Mouse (Mus musculus) hindbrain, postnatal 0 days (tissue): ENCODE results near the gene Mypn. TPM values are rescaled to one million over a fixed set of nuclear protein-coding genes. Genes with fewer than 3 reads are reported as not detected.

ENCODE experiments used
- ATAC-seq: fragments of 200-750 bp; cut with Nextera tagmentation; 2 replicates; pipeline ENCODE4 v1.8.0; 2017; ENCODE audit warnings: mild to moderate bottlenecking, moderate TSS enrichment, moderate library complexity
- DNase-seq: peaks from one replicate; pipeline ENCODE4 v3.0.0-alpha.2; 2015; ENCODE audit warnings: low spot score
- H3K27ac ChIP-seq: fragments of 300-500 bp; sonication (generic); 2 replicates; pipeline ENCODE4 v1.5.1; 2014; ENCODE audit warnings: mild to moderate bottlenecking
- H3K27me3 ChIP-seq: fragments of 300-500 bp; sonication (generic); 2 replicates; pipeline ENCODE4 v1.6.1; 2014; ENCODE audit warnings: low read length, mixed read lengths; ENCODE audit not compliant: insufficient read depth
- H3K36me3 ChIP-seq: fragments of 300-500 bp; sonication (generic); 2 replicates; pipeline ENCODE4 v1.6.1; 2014; ENCODE audit warnings: low read length, mixed read lengths; ENCODE audit not compliant: insufficient read depth
- H3K4me1 ChIP-seq: fragments of 300-500 bp; sonication (generic); 2 replicates; pipeline ENCODE4 v1.6.1; 2014; ENCODE audit warnings: antibody characterized with exemption, low read length, mixed read lengths; ENCODE audit not compliant: insufficient read depth
- H3K4me2 ChIP-seq: fragments of 300-500 bp; sonication (generic); 2 replicates; pipeline ENCODE4 v1.6.1; 2014; ENCODE audit warnings: low read depth, mild to moderate bottlenecking, low read length, moderate library complexity, mixed read lengths
- H3K4me3 ChIP-seq: fragments of 300-500 bp; sonication (generic); 2 replicates; pipeline ENCODE4 v1.5.1; 2014; ENCODE audit warnings: low read length
- H3K9ac ChIP-seq: fragments of 300-500 bp; sonication (generic); replicated peaks from 2 replicates; pipeline ENCODE4 v1.6.1; 2014; ENCODE audit warnings: mild to moderate bottlenecking, low read length, moderate library complexity, mixed read lengths
- H3K9me3 ChIP-seq: fragments of 300-500 bp; sonication (generic); 2 replicates; pipeline ENCODE4 v1.6.1; 2016; ENCODE audit warnings: low read length, mixed read lengths
- CTCF ChIP-seq: IDR thresholded peaks from 2 replicates; pipeline ENCODE4 v1.5.1; 2016; ENCODE audit warnings: antibody characterized with exemption, control low read depth, low read depth
- WGBS: fragments of 180-500 bp; shearing (Covaris S2); extraction: QIAGEN DNeasy Blood & Tissue Kit; methylation state at CpG from one replicate; pipeline ENCODE4 v1.1.7; 2014; 5-methylcytosine and 5-hydroxymethylcytosine counted together
- polyA plus RNA-seq: library from polyadenylated mRNA; unstranded; fragments of >200 nt; fragmentation: Nextera tagmentation; extraction: Ambion mirVana; gene quantifications from 2 replicates; pipeline ENCODE4 v1.2.1, GENCODE M21; 2015
- total RNA-seq: library from RNA; depleted of rRNA; stranded (reverse); fragments of >200 nt; gene quantifications from 2 replicates; pipeline ENCODE4 v1.2.3, GENCODE M21; 2014; rRNA removed

Gene Mypn
- total and polyA plus RNA-seq, 2 experiments from 2014 or later: 0.16 to 0.79 TPM

DNA sequence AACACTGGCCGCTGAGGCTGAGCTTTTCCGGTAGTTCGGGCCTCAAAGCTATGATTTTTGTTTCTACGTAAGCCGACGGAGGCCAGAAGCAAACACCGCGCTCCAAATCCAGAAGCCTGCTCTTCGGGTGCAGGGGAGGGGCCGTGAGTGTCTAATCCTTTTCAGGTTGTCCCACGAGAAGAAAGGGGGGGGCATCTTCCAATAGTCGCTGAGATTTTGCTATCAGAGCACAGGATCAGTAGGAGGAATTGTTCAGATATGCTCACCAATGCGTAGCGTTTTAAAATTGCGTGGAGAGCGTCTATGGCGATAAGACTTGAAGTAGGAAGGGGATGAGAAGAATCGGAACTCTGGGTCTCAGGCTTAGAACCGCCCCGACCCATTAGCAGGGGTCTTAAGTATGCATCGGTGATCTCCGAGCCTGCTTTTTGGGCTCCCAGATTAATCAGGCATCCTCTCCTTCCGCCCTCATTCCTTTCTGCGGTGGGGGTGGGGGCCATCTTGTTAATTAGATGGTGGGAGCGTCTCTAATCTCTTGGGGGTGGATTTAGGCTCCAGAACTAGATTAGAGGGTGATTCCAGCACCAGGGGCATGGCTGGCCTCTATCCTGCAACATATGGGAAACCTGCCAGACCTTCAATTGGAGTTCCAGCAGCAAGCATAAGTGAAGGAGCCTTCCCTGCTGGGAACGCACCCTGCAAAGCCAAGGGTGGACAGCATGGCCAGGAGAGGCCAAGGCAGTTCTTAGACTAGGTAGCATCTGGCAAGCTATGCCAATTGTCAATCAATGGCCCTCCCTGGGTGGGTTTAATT lies 113.8 kb downstream of the Mypn start:
- H3K4me2 ChIP-seq: peak overlapping the region; percentile 59
- H3K4me3 ChIP-seq: peak overlapping the region; percentile 29
- H3K9ac ChIP-seq: peak overlapping the region; percentile 43
- peak; percentile 60 for DNase-seq
- peak; percentile 65 for ATAC-seq
- H3K9me3 ChIP-seq: no peaks in the 10 kb centered on the region
- no peaks in the 10 kb centered on the region for H3K36me3 ChIP-seq
- no peak overlapping the region for H3K27ac ChIP-seq
- no peak for TF ChIP-seq CTCF
- 5% methylated on average over 26 of the region's 26 CpGs for whole genome bisulfite sequencing
- H3K4me1 ChIP-seq: peaks cover 4% of the 10 kb centered on the region; the same call in 1 of the 2 replicates
- H3K27me3 ChIP-seq: no peaks in the 10 kb centered on the region

DNA sequence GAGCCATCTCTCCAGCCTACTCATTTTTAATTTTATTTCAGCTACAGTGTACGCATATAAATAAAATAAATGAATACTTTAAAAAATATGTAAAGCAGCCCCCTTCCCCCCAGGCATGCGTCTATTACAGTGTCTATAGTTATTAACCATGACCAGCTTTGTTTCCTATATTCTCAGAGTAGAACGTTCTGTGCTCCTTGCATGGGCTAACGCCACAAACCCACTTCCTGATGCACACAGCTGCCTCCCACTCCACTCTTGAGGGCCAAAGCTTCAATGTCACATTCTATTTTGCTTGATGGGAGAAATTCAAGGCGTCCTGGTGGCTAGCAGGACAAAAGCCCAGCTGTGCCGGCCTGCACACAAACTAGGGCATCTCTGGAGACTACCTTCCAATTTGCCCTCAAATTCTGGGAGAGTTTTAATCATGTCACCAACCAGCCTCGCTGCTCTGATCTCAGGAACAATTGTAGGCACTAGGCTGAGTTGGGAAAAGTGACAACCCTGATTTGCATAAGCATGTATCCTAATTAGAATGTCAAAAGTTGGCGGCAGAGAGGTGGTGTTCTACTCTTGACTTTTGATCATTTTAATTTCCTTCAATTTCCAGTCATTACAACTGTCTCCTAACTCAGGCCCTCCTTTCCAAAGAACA lies 114.5 kb downstream of the Mypn start:
- peak overlapping the region; percentile 43 for H3K9ac ChIP-seq
- peak overlapping the region; percentile 59 for H3K4me2 ChIP-seq
- peaks cover 4% of the 10 kb centered on the region; the same call in 1 of the 2 replicates for H3K4me1 ChIP-seq
- H3K27me3 ChIP-seq: no peaks in the 10 kb centered on the region
- H3K27ac ChIP-seq: no peak overlapping the region
- DNase-seq (no peak), ATAC-seq (no peak)
- H3K9me3 ChIP-seq: no peaks in the 10 kb centered on the region
- WGBS: 26% methylated on average over 8 of the region's 8 CpGs
- peak overlapping the region; percentile 29; the same call in 1 of the 2 replicates for H3K4me3 ChIP-seq
- no peaks in the 10 kb centered on the region for H3K36me3 ChIP-seq
- TF ChIP-seq CTCF: no peak

DNA sequence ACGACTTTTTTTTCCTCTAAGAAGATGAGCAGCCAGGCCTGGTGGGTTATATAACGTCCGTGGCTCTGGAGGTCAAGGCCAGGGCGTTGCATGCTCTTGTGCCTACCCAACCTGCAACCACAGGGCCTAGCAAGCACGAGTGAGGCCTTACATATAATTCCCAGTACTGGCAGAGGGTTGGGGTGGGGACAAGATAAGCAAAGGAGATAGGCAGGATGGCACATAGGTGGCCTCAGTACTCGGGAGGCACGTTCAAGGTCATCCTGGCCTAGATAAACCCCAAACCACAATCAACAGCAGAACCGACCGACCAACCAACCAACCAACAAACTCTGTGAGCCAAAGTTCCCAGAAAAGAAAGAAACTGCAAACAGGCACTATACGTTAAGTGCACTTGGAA lies 117.4 kb downstream of the Mypn start:
- H3K36me3 ChIP-seq: no peaks in the 10 kb centered on the region
- ATAC-seq: no peak
- no peaks in the 10 kb centered on the region for H3K9me3 ChIP-seq
- H3K27me3 ChIP-seq: no peaks in the 10 kb centered on the region
- no peak for DNase-seq
- no peak for TF ChIP-seq CTCF
- no peak overlapping the region for H3K4me2 ChIP-seq
- WGBS: 86% methylated on average over 10 of the region's 10 CpGs
- H3K27ac ChIP-seq: no peak overlapping the region
- H3K9ac ChIP-seq: no peak overlapping the region
- H3K4me3 ChIP-seq: no peak overlapping the region
- H3K4me1 ChIP-seq: peaks cover 4% of the 10 kb centered on the region; the same call in 1 of the 2 replicates

DNA sequence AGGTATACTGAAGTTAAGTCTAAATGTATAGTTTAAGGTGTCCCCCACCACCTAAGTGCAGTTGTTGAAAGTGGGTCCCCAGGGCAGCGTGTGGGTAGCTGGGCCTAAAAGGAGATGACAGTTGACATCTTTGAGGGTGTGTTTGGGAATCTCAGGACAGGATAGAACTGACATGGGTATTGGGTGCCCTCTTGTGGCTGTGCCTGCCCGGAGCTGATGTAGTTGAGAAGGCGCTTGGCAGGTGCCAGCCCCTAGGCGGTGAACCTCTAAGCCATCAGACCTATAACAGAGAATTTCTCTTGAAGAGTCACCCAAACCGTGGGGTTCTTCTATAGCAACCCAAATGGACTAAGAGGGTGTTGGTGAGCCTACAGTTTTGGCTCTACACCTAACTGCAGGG lies 137.8 kb downstream of the Mypn start:
- peak; percentile 92 for TF ChIP-seq CTCF
- DNase-seq (peak; percentile 85), ATAC-seq (peak; percentile 90)
- no peaks in the 10 kb centered on the region for H3K4me1 ChIP-seq
- H3K36me3 ChIP-seq: no peaks in the 10 kb centered on the region
- H3K4me3 ChIP-seq: no peak overlapping the region
- H3K4me2 ChIP-seq: no peak overlapping the region
- no peaks in the 10 kb centered on the region for H3K9me3 ChIP-seq
- no peak overlapping the region for H3K27ac ChIP-seq
- H3K9ac ChIP-seq: no peak overlapping the region
- no peaks in the 10 kb centered on the region for H3K27me3 ChIP-seq
- 2% methylated on average over 5 of the region's 5 CpGs for whole genome bisulfite sequencing

Other genes starting within 250 kb of the Mypn start
- gene Rufy2, start 223.7 kb downstream of the Mypn start, total RNA-seq: 25.3 and 25.5 TPM in 2 replicates
- 57.2 and 61.9 TPM in 2 replicates for gene Rufy2, start 223.7 kb downstream of the Mypn start, polyA plus RNA-seq
- gene Hnrnph3, start 179.7 kb downstream of the Mypn start, total RNA-seq: 5.4 and 9.4 TPM in 2 replicates
- gene Hnrnph3, start 179.7 kb downstream of the Mypn start, polyA plus RNA-seq: 77.7 and 83.9 TPM in 2 replicates
- 0.47 and 1.7 TPM in 2 replicates for gene Pbld2, start 179.6 kb downstream of the Mypn start, total RNA-seq
- gene Pbld2, start 179.6 kb downstream of the Mypn start, polyA plus RNA-seq: 0.60 and 1.4 TPM in 2 replicates
- 0.22 and 18.2 TPM in 2 replicates for gene Pbld1, start 143.8 kb downstream of the Mypn start, total RNA-seq
- gene Pbld1, start 143.8 kb downstream of the Mypn start, polyA plus RNA-seq: 0.63 and 0.88 TPM in 2 replicates
- 10.5 and 13.8 TPM in 2 replicates for gene Atoh7, start 104.3 kb downstream of the Mypn start, total RNA-seq
- 14.7 and 15.4 TPM in 2 replicates for gene Atoh7, start 104.3 kb downstream of the Mypn start, polyA plus RNA-seq
- 30.0 and 52.7 TPM in 2 replicates for gene Herc4, start 39.9 kb upstream of the Mypn start, total RNA-seq
- 16.6 and 18.0 TPM in 2 replicates for gene Herc4, start 39.9 kb upstream of the Mypn start, polyA plus RNA-seq
- 11.0 and 12.6 TPM in 2 replicates for gene Sirt1, start 177.8 kb upstream of the Mypn start, total RNA-seq
- gene Sirt1, start 177.8 kb upstream of the Mypn start, polyA plus RNA-seq: 3.2 and 3.5 TPM in 2 replicates
- gene Dnajc12, start 178.5 kb upstream of the Mypn start, total RNA-seq: 6.6 and 8.4 TPM in 2 replicates
- 23.4 and 24.2 TPM in 2 replicates for gene Dnajc12, start 178.5 kb upstream of the Mypn start, polyA plus RNA-seq
- not detected in 2 replicates for gene Gm7075, start 217.8 kb upstream of the Mypn start, total RNA-seq
- not detected in 2 replicates for gene Gm7075, start 217.8 kb upstream of the Mypn start, polyA plus RNA-seq
- gene Ctnna3, start 226.1 kb upstream of the Mypn start, total RNA-seq: 2.1 and 2.9 TPM in 2 replicates
- gene Ctnna3, start 226.1 kb upstream of the Mypn start, polyA plus RNA-seq: 1.0 and 1.3 TPM in 2 replicates